Mouse (Mus musculus) olfactory bulb, adult 2 months (tissue): Measurements from ENCODE around the gene Ipo13.

ENCODE experiments used
- CTCF ChIP-seq: fragments of 200-500 bp; IDR thresholded peaks from 2 replicates; pipeline ENCODE4 v1.5.1; 2012; ENCODE audit warnings: low read depth, mild to moderate bottlenecking, low read length, moderate library complexity; ENCODE audit not compliant: insufficient read depth
- POLR2A ChIP-seq: fragments of 200-500 bp; IDR thresholded peaks from 2 replicates; pipeline ENCODE4 v1.6.1; 2012; ENCODE audit warnings: mild to moderate bottlenecking, low read depth, low read length, moderate library complexity; ENCODE audit not compliant: insufficient read depth

DNA sequence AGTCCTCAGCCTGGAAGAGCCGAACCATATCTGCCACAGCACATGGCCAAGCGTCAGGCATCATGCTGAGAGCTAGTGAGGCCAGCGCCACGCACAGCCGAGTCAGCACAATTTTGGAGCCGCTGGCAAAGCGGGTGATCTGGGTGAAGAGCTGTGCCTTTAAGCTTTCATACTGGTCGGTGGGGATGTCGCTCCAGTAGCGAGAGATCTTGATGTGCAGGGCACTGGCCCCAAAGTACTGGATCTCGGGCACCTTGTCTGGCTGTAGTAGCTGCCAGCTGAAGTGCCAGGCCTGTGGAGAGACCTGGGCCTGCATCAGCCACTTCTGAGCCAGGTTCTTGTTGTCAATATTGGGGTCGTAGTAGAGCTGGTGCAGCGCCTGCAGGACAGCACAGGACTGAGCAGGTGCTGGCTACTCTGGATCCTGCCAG is 2.7 kb downstream of the Ipo13 start:
- no peak for TF ChIP-seq POLR2A
- no peak for TF ChIP-seq CTCF
